Mouse (Mus musculus): Measurements from ENCODE around the gene L3mbtl1. TPM values are rescaled to one million over a fixed set of nuclear protein-coding genes. Genes with fewer than 3 reads are reported as not detected.

Gene L3mbtl1
- polyA plus RNA-seq, 1 experiment from 2014 or later, result 0.07 TPM

DNA sequence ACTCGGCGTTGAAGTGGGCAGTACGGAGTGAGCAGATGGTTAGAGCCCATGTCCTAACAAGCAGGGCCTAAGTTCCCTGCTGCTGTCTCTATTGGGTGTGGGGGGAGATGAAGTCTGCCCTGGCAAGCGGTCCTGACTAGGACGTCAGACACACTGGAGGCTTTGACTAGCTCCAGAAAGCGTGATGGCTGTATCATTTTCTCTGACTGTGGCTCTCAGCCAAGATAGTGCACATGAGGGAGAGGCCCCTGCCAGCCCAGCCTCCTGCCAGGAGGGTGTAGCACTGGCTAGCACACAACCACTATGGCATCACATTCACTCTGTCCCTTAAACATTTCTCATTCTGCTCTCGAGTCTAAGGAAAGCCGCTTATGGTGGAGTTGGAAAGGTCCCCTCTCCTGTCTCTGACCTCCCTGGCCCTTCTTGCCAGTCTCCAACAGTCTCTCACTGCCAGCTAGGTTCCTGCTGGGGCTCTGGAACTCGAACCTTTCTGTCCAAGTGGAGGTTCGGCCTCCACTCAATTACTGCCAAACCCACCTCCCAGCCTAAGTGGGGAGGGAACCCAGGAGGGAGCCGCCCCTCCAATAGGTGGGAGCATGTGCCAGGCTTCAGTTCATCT lies 32.0 kb downstream of the L3mbtl1 start:
- ATAC-seq (ENCODE audit: borderline replicate concordance, extremely low read depth, low FRiP score, low TSS enrichment), result no peak
- no peak overlapping the region for H3K4me2 ChIP-seq
- H3K27ac ChIP-seq, result no peak overlapping the region
- H3K27me3 ChIP-seq, result no peaks in the 10 kb centered on the region
- no peaks in the 10 kb centered on the region for H3K36me3 ChIP-seq
- no peaks in the 10 kb centered on the region for H3K9me3 ChIP-seq
- WGBS, result 63% methylated on average over 11 of the region's 11 CpGs
- no peak overlapping the region for H3K4me3 ChIP-seq
- H3K4me1 ChIP-seq, result peaks cover 18% of the 10 kb centered on the region
- no peak overlapping the region for H3K9ac ChIP-seq

DNA sequence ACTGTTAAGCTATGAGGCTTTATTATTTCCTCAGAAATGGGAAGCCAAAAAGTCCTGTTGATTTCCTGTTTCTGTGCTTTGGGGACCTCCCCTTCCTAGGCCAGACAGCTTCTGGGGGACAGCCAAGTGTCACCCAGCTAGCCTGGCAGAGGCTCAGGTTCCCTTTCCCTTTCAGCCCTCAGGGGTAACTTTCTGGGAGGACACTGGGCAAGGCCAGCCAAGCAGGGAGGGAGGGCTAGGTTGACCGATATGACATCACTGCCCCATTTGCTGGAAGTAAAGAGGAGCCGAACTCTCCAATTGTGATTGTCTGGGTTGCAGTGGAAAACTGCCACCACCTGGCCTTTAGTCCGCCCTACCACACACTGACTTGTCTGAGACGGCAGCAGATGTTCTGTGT lies 32.7 kb downstream of the L3mbtl1 start:
- H3K4me2 ChIP-seq, result no peak overlapping the region
- H3K9ac ChIP-seq, result no peak overlapping the region
- H3K4me3 ChIP-seq, result no peak overlapping the region
- WGBS, result 51% methylated on average over 4 of the region's 4 CpGs
- ATAC-seq (ENCODE audit: borderline replicate concordance, extremely low read depth, low FRiP score, low TSS enrichment), result no peak
- no peaks in the 10 kb centered on the region for H3K36me3 ChIP-seq
- no peaks in the 10 kb centered on the region for H3K27me3 ChIP-seq
- no peak overlapping the region for H3K27ac ChIP-seq
- peaks cover 18% of the 10 kb centered on the region for H3K4me1 ChIP-seq
- no peaks in the 10 kb centered on the region for H3K9me3 ChIP-seq

- H3K9me3 ChIP-seq, result no peaks in the 10 kb centered on the region
- no peak overlapping the region for H3K4me2 ChIP-seq
- H3K27me3 ChIP-seq, result no peaks in the 10 kb centered on the region
- no peak overlapping the region for H3K27ac ChIP-seq
- 80% methylated on average over 6 of the region's 6 CpGs for WGBS
- H3K36me3 ChIP-seq, result no peaks in the 10 kb centered on the region
- H3K4me1 ChIP-seq, result no peaks in the 10 kb centered on the region; the same call in 1 of the 2 replicates
- H3K4me3 ChIP-seq, result no peak overlapping the region
- H3K9ac ChIP-seq, result no peak overlapping the region
- ATAC-seq (ENCODE audit: borderline replicate concordance, extremely low read depth, low FRiP score, low TSS enrichment), result no peak
Observed at GRCm38 (mm10) chr2:162984381-162984780, 41.1 kb downstream of the L3mbtl1 start.

GRCm38 (mm10) chr2:162985923-162986322 lies 42.7 kb downstream of the L3mbtl1 start:
- Histone ChIP-seq H3K4me3 (no peak overlapping the region), H3K4me2 (no peak overlapping the region), H3K4me1 (no peaks in the 10 kb centered on the region; the same call in 1 of the 2 replicates), H3K27ac (no peak overlapping the region), H3K9me3 (no peaks in the 10 kb centered on the region), H3K9ac (no peak overlapping the region), H3K36me3 (no peaks in the 10 kb centered on the region), H3K27me3 (no peaks in the 10 kb centered on the region)
- no peak for ATAC-seq (ENCODE audit: borderline replicate concordance, extremely low read depth, low FRiP score, low TSS enrichment)
- 31% methylated on average over 3 of the region's 3 CpGs for WGBS

DNA sequence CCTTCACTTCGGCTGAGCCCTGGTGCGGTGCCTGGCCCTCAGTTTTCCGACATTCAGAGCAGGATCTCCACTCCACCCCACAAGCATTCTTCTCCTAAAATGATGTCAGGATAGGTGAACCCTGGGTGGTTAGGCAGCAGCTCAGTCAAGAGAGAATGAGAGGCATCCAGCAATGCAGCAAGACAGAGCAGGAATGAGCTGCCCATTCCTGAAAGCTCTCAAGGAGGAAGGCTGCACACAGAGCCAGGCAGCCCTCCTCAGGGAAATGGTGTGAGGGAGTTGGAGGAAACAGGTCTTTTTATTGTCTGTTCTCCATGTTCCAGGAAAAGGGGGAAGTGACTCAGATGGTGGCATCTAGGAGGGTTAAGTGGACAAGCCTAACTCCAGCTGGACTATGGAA lies 43.5 kb downstream of the L3mbtl1 start:
- no peaks in the 10 kb centered on the region for H3K36me3 ChIP-seq
- H3K4me1 ChIP-seq, result no peaks in the 10 kb centered on the region; the same call in 1 of the 2 replicates
- H3K4me3 ChIP-seq, result no peak overlapping the region
- no peak overlapping the region for H3K4me2 ChIP-seq
- no peaks in the 10 kb centered on the region for H3K9me3 ChIP-seq
- no peak for ATAC-seq (ENCODE audit: borderline replicate concordance, extremely low read depth, low FRiP score, low TSS enrichment)
- no peak overlapping the region for H3K27ac ChIP-seq
- no peaks in the 10 kb centered on the region; the same call in 1 of the 2 replicates for H3K27me3 ChIP-seq
- 53% methylated on average over 3 of the region's 3 CpGs for WGBS
- H3K9ac ChIP-seq, result no peak overlapping the region

- Histone ChIP-seq H3K27me3 (no peaks in the 10 kb centered on the region; the same call in 1 of the 2 replicates), H3K9me3 (no peaks in the 10 kb centered on the region), H3K9ac (no peak within 1 kb of the TSS), H3K4me1 (no peaks in the 10 kb centered on the region; the same call in 1 of the 2 replicates), H3K4me2 (no peak within 1 kb of the TSS), H3K27ac (no peak within 1 kb of the TSS), H3K36me3 (no peaks in the 10 kb centered on the region), H3K4me3 (no peak within 1 kb of the TSS)
- no peak for ATAC-seq (ENCODE audit: borderline replicate concordance, extremely low read depth, low FRiP score, low TSS enrichment)
- 44% methylated on average over 8 of the region's 8 CpGs for WGBS
Observed at GRCm38 (mm10) chr2:162987218-162987617, 43.9 kb downstream of the L3mbtl1 start, which contains the start of gene Sgk2. TSS of gene Sgk2 (plus strand) at chr2:162987330.

DNA sequence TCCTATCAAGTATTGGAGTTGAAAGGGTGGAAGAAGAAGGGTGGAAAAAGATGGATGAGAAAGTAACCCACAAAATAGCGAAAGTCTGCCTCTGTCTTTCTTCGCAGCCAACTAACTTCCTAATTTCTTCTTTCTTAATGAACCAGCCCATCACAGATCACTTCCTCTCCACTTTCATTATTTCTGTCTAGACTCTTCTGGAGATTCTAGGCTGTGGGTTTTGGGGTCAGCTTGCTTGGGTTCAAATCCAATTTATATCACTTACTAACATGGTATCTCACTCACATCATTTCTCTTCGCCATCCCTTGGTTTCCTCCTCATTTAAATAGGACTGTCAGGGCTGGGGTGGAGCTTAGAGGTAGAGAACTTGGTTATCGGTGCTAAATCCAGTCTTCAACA lies 45.0 kb downstream of the L3mbtl1 start:
- Histone ChIP-seq H3K9me3 (no peaks in the 10 kb centered on the region), H3K27me3 (no peaks in the 10 kb centered on the region; the same call in 1 of the 2 replicates), H3K4me3 (no peak overlapping the region), H3K27ac (no peak overlapping the region), H3K36me3 (no peaks in the 10 kb centered on the region), H3K9ac (no peak overlapping the region), H3K4me1 (no peaks in the 10 kb centered on the region; the same call in 1 of the 2 replicates), H3K4me2 (no peak overlapping the region)
- ATAC-seq (ENCODE audit: borderline replicate concordance, extremely low read depth, low FRiP score, low TSS enrichment), result no peak
- 78% methylated on average over 4 of the region's 4 CpGs for WGBS

GRCm38 (mm10) chr2:162991394-162992083 lies 48.3 kb downstream of the L3mbtl1 start:
- H3K4me2 ChIP-seq, result no peak overlapping the region
- ATAC-seq (ENCODE audit: borderline replicate concordance, extremely low read depth, low FRiP score, low TSS enrichment), result no peak
- H3K9me3 ChIP-seq, result no peaks in the 10 kb centered on the region
- H3K27me3 ChIP-seq, result no peaks in the 10 kb centered on the region; the same call in 1 of the 2 replicates
- H3K36me3 ChIP-seq, result no peaks in the 10 kb centered on the region
- no peak overlapping the region for H3K9ac ChIP-seq
- no peaks in the 10 kb centered on the region for H3K4me1 ChIP-seq
- no peak overlapping the region for H3K4me3 ChIP-seq
- no peak overlapping the region for H3K27ac ChIP-seq
- WGBS, result 28% methylated on average over 6 of the region's 6 CpGs

GRCm38 (mm10) chr2:162992084-162992437 lies 48.8 kb downstream of the L3mbtl1 start:
- H3K4me1 ChIP-seq, result no peaks in the 10 kb centered on the region
- H3K27me3 ChIP-seq, result no peaks in the 10 kb centered on the region; the same call in 1 of the 2 replicates
- ATAC-seq (ENCODE audit: borderline replicate concordance, extremely low read depth, low FRiP score, low TSS enrichment), result no peak
- H3K9me3 ChIP-seq, result no peaks in the 10 kb centered on the region
- no peak overlapping the region for H3K4me3 ChIP-seq
- no peaks in the 10 kb centered on the region for H3K36me3 ChIP-seq
- no peak overlapping the region for H3K9ac ChIP-seq
- no peak overlapping the region for H3K27ac ChIP-seq
- no peak overlapping the region for H3K4me2 ChIP-seq

GRCm38 (mm10) chr2:162993881-162994616 lies 50.8 kb downstream of the L3mbtl1 start:
- Histone ChIP-seq H3K36me3 (no peaks in the 10 kb centered on the region), H3K9me3 (no peaks in the 10 kb centered on the region), H3K4me1 (peaks cover 2% of the 10 kb centered on the region; the same call in 1 of the 2 replicates), H3K27ac (no peak overlapping the region), H3K9ac (no peak overlapping the region), H3K4me2 (no peak overlapping the region), H3K4me3 (no peak overlapping the region), H3K27me3 (no peaks in the 10 kb centered on the region; the same call in 1 of the 2 replicates)
- WGBS, result 69% methylated on average over 9 of the region's 9 CpGs
- ATAC-seq (ENCODE audit: borderline replicate concordance, extremely low read depth, low FRiP score, low TSS enrichment), result no peak

DNA sequence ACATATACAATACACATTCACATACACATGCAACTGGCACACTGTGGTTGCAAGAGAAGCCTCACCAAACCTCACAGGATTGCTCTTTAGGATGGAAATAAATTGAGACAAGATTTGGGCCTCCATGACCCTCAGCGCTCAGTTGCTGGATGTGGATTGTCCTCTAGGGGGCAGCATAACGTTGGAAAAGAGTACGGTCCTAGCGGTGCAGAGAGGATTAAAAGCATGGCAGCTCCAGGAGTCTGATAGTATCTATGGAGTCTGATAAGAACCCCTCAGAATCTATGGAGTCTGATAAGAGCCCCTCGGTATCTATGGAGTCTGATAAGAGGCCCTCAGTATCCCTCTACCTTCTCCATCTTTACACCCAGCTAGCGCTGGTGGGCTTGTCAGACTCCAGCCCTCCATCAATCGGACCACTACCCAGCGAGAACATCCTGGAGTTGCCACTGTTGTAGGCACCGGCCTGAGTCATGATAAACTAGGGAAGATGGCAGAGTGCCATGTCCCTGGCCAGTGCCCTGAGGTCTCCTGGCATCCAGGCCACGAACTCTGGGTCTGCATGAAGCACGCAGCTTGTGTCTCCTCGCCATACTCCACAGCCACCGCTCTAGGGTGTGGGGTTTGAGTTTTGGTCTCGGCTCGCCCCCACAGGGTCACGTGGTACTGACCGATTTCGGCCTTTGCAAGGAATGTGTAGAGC lies 55.4 kb downstream of the L3mbtl1 start:
- H3K27ac ChIP-seq, result no peak overlapping the region
- no peaks in the 10 kb centered on the region; the same call in 1 of the 2 replicates for H3K27me3 ChIP-seq
- H3K36me3 ChIP-seq, result no peaks in the 10 kb centered on the region
- WGBS, result 29% methylated on average over 18 of the region's 18 CpGs
- peaks cover 2% of the 10 kb centered on the region; the same call in 1 of the 2 replicates for H3K4me1 ChIP-seq
- no peaks in the 10 kb centered on the region for H3K9me3 ChIP-seq
- peak overlapping the region; percentile 33 for H3K4me2 ChIP-seq
- ATAC-seq (ENCODE audit: borderline replicate concordance, extremely low read depth, low FRiP score, low TSS enrichment), result peak; percentile 66; the same call in 1 of the 2 replicates
- no peak overlapping the region for H3K9ac ChIP-seq
- H3K4me3 ChIP-seq, result no peak overlapping the region; the same call in 1 of the 2 replicates

All from lung, embryonic 15.5 days (tissue).